22 mouse cellular contexts compared by ENCODE assay signal in the genomic region with DNA sequence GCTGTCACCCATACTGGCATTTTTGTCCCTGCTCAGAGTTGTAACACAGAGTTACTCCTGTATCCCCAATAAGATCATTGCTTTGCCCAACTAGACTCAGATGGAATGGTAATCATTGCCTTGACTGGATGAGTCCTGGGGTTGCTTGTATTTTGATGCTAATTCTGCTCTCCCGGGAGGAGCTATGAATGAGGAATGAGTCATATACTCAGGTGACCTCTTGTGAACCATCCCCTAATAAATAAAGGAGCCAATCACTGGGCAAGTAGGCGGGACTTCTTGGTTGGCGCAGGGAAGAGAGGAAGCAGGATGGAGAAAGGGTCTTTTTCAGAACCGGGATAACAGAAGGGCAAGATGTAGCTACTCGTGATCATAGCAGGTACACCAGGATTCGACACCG.
"Had no signal": no experiment of that assay in that cellular context is flagged by ENCODE, and none has a peak within 500 bp of the region (broad histone marks: within the 10 kb centered on the region; RNA-seq: fewer than 3 reads in every experiment).

No protein-coding gene starts in this region.

- H3K4me1 ChIP-seq: heart, embryonic 10.5 days; heart, embryonic 12.5 days; hindbrain, embryonic 10.5 days; hindbrain, embryonic 12.5 days; intestine, embryonic 15.5 days; kidney, embryonic 15.5 days; limb, embryonic 13.5 days; limb, embryonic 15.5 days; liver, embryonic 12.5 days had no signal

- DNase-seq: gastrocnemius, adult 2 months; gastrocnemius, postnatal 10 days; gastrocnemius, postnatal 25 days; heart, adult 18-20 months; heart, postnatal 10 days; heart, postnatal 4 days; kidney, adult 2 months; kidney, adult 9 months; kidney, postnatal 14 days; kidney, postnatal 36 days; layer of hippocampus, adult 9-11 months; layer of hippocampus, postnatal 36 days; left cerebral cortex, postnatal 4 days had no signal

- H3K4me3 ChIP-seq: gastrocnemius, adult 2 months; heart, embryonic 10.5 days; heart, embryonic 12.5 days; hindbrain, embryonic 10.5 days; hindbrain, embryonic 12.5 days; intestine, embryonic 15.5 days; kidney, embryonic 15.5 days; limb, embryonic 13.5 days; limb, embryonic 15.5 days; liver, embryonic 12.5 days had no signal
